Mouse (Mus musculus) erythroid progenitor cell, adult 5-6 weeks (primary cell): ENCODE results near the gene Hnrnpc. TPM values are rescaled to one million over a fixed set of nuclear protein-coding genes. Genes with fewer than 3 reads are reported as not detected.
"Not testable (repeated sequence)": the region's sequence is repeated elsewhere in the genome, so short reads cannot be mapped to it uniquely, and the experiment has no call there.

Experiments used
- ATAC-seq: replicated peaks from 2 replicates; pipeline ENCODE4 v1.8.0; 2016; ENCODE audit warnings: moderate number of reproducible peaks, mild to moderate bottlenecking, moderate TSS enrichment, inconsistent platforms; ENCODE audit not compliant: poor library complexity, low FRiP score, severe bottlenecking
- total RNA-seq, 2 experiments: library from RNA; stranded (forward) in 1 of 2; stranded (reverse) in 1 of 2; fragments of 150-400 nt in 1 of 2; fragments of 186-747, 209-891 nt in 1 of 2; gene quantifications; 2 replicates each; pipeline versions ENCODE4 v1.2.3 to v1.2.4; 2015 to 2017; ENCODE audit warnings: low replicate concordance in 2 of 2

Hnrnpc gene
- total RNA-seq, 2 experiments from 2014 or later, result 222 to 286 TPM

GRCm38 (mm10) chr14:52042359-52042758 lies 61.5 kb downstream of the Hnrnpc start, which contains the start of gene Olfr221:
Gene Olfr221, minus strand, starts transcription at chr14:52042459.
- ATAC-seq, result not testable (repeated sequence)

GRCm38 (mm10) chr14:52039332-52039731 lies 64.5 kb downstream of the Hnrnpc start:
- no peak for ATAC-seq

GRCm38 (mm10) chr14:52035926-52036325 lies 67.9 kb downstream of the Hnrnpc start:
- ATAC-seq, result no peak

GRCm38 (mm10) chr14:52026342-52026741 lies 77.5 kb downstream of the Hnrnpc start:
- ATAC-seq, result no peak

GRCm38 (mm10) chr14:52024133-52024532 lies 79.7 kb downstream of the Hnrnpc start:
- peak; percentile 51 for ATAC-seq

Other genes starting within 250 kb of the Hnrnpc start
- gene Mettl17, start 219.2 kb downstream of the Hnrnpc start, total RNA-seq (2015; ENCODE audit: low replicate concordance), result 1.7 and 4.3 TPM in 2 replicates
- 11.3 TPM in 1 of 2 replicates, not detected in the other for gene Mettl17, start 219.2 kb downstream of the Hnrnpc start, total RNA-seq (2017; ENCODE audit: low replicate concordance)
- gene Slc39a2, start 211.1 kb downstream of the Hnrnpc start, total RNA-seq (2015; ENCODE audit: low replicate concordance), result 2.1 TPM in 1 of 2 replicates, not detected in the other
- not detected in 2 replicates for gene Slc39a2, start 211.1 kb downstream of the Hnrnpc start, total RNA-seq (2017; ENCODE audit: low replicate concordance)
- 18.4 TPM in 1 of 2 replicates, not detected in the other for gene Ndrg2, start 189.9 kb downstream of the Hnrnpc start, total RNA-seq (2015; ENCODE audit: low replicate concordance)
- gene Ndrg2, start 189.9 kb downstream of the Hnrnpc start, total RNA-seq (2017; ENCODE audit: low replicate concordance), result 5.9 and 9.2 TPM in 2 replicates
- not detected in 2 replicates for gene Tppp2, start 185.6 kb downstream of the Hnrnpc start, total RNA-seq (2015; ENCODE audit: low replicate concordance)
- gene Tppp2, start 185.6 kb downstream of the Hnrnpc start, total RNA-seq (2017; ENCODE audit: low replicate concordance), result not detected in 2 replicates
- not detected in 2 replicates for gene Rnase13, start 181.3 kb downstream of the Hnrnpc start, total RNA-seq (2015; ENCODE audit: low replicate concordance)
- not detected in 2 replicates for gene Rnase13, start 181.3 kb downstream of the Hnrnpc start, total RNA-seq (2017; ENCODE audit: low replicate concordance)
- 6.5 and 20.5 TPM in 2 replicates for gene Arhgef40, start 119.3 kb downstream of the Hnrnpc start, total RNA-seq (2015; ENCODE audit: low replicate concordance)
- 11.6 and 16.2 TPM in 2 replicates for gene Arhgef40, start 119.3 kb downstream of the Hnrnpc start, total RNA-seq (2017; ENCODE audit: low replicate concordance)
- gene Tmem253, start 88.4 kb downstream of the Hnrnpc start, total RNA-seq (2015; ENCODE audit: low replicate concordance), result 6.5 TPM in 1 of 2 replicates, not detected in the other
- 0.15 TPM in 1 of 2 replicates, not detected in the other for gene Tmem253, start 88.4 kb downstream of the Hnrnpc start, total RNA-seq (2017; ENCODE audit: low replicate concordance)
- 2.2 and 4.2 TPM in 2 replicates for gene Zfp219, start 83.3 kb downstream of the Hnrnpc start, total RNA-seq (2015; ENCODE audit: low replicate concordance)
- 3.9 and 4.8 TPM in 2 replicates for gene Zfp219, start 83.3 kb downstream of the Hnrnpc start, total RNA-seq (2017; ENCODE audit: low replicate concordance)
- not detected in 2 replicates for gene Olfr221, start 61.6 kb downstream of the Hnrnpc start, total RNA-seq (2015; ENCODE audit: low replicate concordance)
- gene Olfr221, start 61.6 kb downstream of the Hnrnpc start, total RNA-seq (2017; ENCODE audit: low replicate concordance), result not detected in 2 replicates
- 0.36 and 10.1 TPM in 2 replicates for gene Rpgrip1, start 6.7 kb upstream of the Hnrnpc start, total RNA-seq (2015; ENCODE audit: low replicate concordance)
- 1.3 and 9.9 TPM in 2 replicates for gene Rpgrip1, start 6.7 kb upstream of the Hnrnpc start, total RNA-seq (2017; ENCODE audit: low replicate concordance)
- 84.0 and 91.8 TPM in 2 replicates for gene Supt16, start 93.4 kb upstream of the Hnrnpc start, total RNA-seq (2015; ENCODE audit: low replicate concordance)
- 174 and 231 TPM in 2 replicates for gene Supt16, start 93.4 kb upstream of the Hnrnpc start, total RNA-seq (2017; ENCODE audit: low replicate concordance)
- gene Chd8, start 153.8 kb upstream of the Hnrnpc start, total RNA-seq (2015; ENCODE audit: low replicate concordance), result 53.0 and 95.2 TPM in 2 replicates
- gene Chd8, start 153.8 kb upstream of the Hnrnpc start, total RNA-seq (2017; ENCODE audit: low replicate concordance), result 69.4 and 84.6 TPM in 2 replicates
- 14.7 and 27.0 TPM in 2 replicates for gene Tox4, start 175.1 kb upstream of the Hnrnpc start, total RNA-seq (2015; ENCODE audit: low replicate concordance)
- 20.1 and 20.3 TPM in 2 replicates for gene Tox4, start 175.1 kb upstream of the Hnrnpc start, total RNA-seq (2017; ENCODE audit: low replicate concordance)
- gene Rab2b, start 175.5 kb upstream of the Hnrnpc start, total RNA-seq (2015; ENCODE audit: low replicate concordance), result 5.4 and 6.3 TPM in 2 replicates
- 2.7 and 9.2 TPM in 2 replicates for gene Rab2b, start 175.5 kb upstream of the Hnrnpc start, total RNA-seq (2017; ENCODE audit: low replicate concordance)
- gene Mettl3, start 201.1 kb upstream of the Hnrnpc start, total RNA-seq (2015; ENCODE audit: low replicate concordance), result 12.2 and 24.9 TPM in 2 replicates
- 22.7 and 38.7 TPM in 2 replicates for gene Mettl3, start 201.1 kb upstream of the Hnrnpc start, total RNA-seq (2017; ENCODE audit: low replicate concordance)
- gene Sall2, start 224.7 kb upstream of the Hnrnpc start, total RNA-seq (2015; ENCODE audit: low replicate concordance), result 1.1 TPM in 1 of 2 replicates, not detected in the other
- gene Sall2, start 224.7 kb upstream of the Hnrnpc start, total RNA-seq (2017; ENCODE audit: low replicate concordance), result 0.13 and 0.30 TPM in 2 replicates